ENCODE assay signal across 11 mouse cellular contexts in genomic region chr14:25405191-25405590, GRCm38 (mm10). TPM values are rescaled to one million over a fixed set of nuclear protein-coding genes. Genes with fewer than 3 reads are reported as not detected.
DNase-seq lines count a peak whose midpoint lies in the region; ATAC-seq and TF ChIP-seq lines count a peak whose summit lies in the region.
"Had no signal": no experiment of that assay in that cellular context is flagged by ENCODE, and none has a peak within 500 bp of the region (broad histone marks: within the 10 kb centered on the region; RNA-seq: fewer than 3 reads in every experiment).

No protein-coding gene starts in this region.

- no peaks in the 10 kb centered on the region for H3K36me3 ChIP-seq in limb, embryonic 14.5 days (ENCODE audit: control insufficient read depth, insufficient read depth, low read length)
- H3K36me3 ChIP-seq in limb, embryonic 10.5 days = no peaks in the 10 kb centered on the region
- no peaks in the 10 kb centered on the region for H3K36me3 ChIP-seq in heart, embryonic 10.5 days
- H3K36me3 ChIP-seq in midbrain, postnatal 0 days (ENCODE audit: insufficient read depth, low read length) = no peaks in the 10 kb centered on the region
- H3K36me3 ChIP-seq: midbrain, embryonic 12.5 days; stomach, embryonic 15.5 days had no signal

- no peak for ATAC-seq in limb, embryonic 14.5 days (ENCODE audit: low FRiP score, low read depth)
- no peak for ATAC-seq in midbrain, postnatal 0 days (ENCODE audit: low FRiP score)
- no peak for ATAC-seq in megakaryocyte, adult 5-6 weeks (ENCODE audit: poor library complexity, severe bottlenecking)

- TF ChIP-seq CTCF in midbrain, postnatal 0 days (IDR thresholded peaks at IDR 0.05) = no peak

- H3K4me3 ChIP-seq in limb, embryonic 14.5 days (replicated peaks; ENCODE audit: low read length) = no peak overlapping the region
- H3K4me3 ChIP-seq in limb, embryonic 10.5 days = no peak overlapping the region
- H3K4me3 ChIP-seq in heart, embryonic 10.5 days = no peak overlapping the region
- H3K4me3 ChIP-seq in midbrain, postnatal 0 days (ENCODE audit: low read depth, low read length) = no peak overlapping the region
- H3K4me3 ChIP-seq: midbrain, embryonic 12.5 days; stomach, embryonic 15.5 days had no signal

- 53% methylated on average over 4 of the region's 4 CpGs for WGBS in limb, embryonic 14.5 days
- WGBS in limb, embryonic 10.5 days = 77% methylated on average over 4 of the region's 4 CpGs
- WGBS in heart, embryonic 10.5 days = 65% methylated on average over 4 of the region's 4 CpGs
- 78% methylated on average over 4 of the region's 4 CpGs for WGBS in midbrain, postnatal 0 days

- H3K9ac ChIP-seq in limb, embryonic 14.5 days (ENCODE audit: low read depth, low read length, severe bottlenecking) = no peak overlapping the region
- H3K9ac ChIP-seq in midbrain, postnatal 0 days (replicated peaks; ENCODE audit: low read length, poor library complexity, severe bottlenecking) = no peak overlapping the region
- H3K9ac ChIP-seq: midbrain, embryonic 12.5 days; stomach, embryonic 15.5 days had no signal

- H3K27me3 ChIP-seq in limb, embryonic 14.5 days (ENCODE audit: control insufficient read depth, insufficient read depth, low read length) = no peaks in the 10 kb centered on the region
- H3K27me3 ChIP-seq in limb, embryonic 10.5 days (ENCODE audit: low read depth, poor library complexity, severe bottlenecking) = no peaks in the 10 kb centered on the region
- H3K27me3 ChIP-seq in heart, embryonic 10.5 days (ENCODE audit: insufficient read depth, poor library complexity, severe bottlenecking) = no peaks in the 10 kb centered on the region
- H3K27me3 ChIP-seq in midbrain, postnatal 0 days (ENCODE audit: insufficient read depth, low read length) = no peaks in the 10 kb centered on the region
- H3K27me3 ChIP-seq: stomach, embryonic 15.5 days had no signal

- H3K9me3 ChIP-seq in limb, embryonic 14.5 days (ENCODE audit: control insufficient read depth, low read length) = no peaks in the 10 kb centered on the region
- H3K9me3 ChIP-seq in limb, embryonic 10.5 days (replicated peaks) = no peaks in the 10 kb centered on the region
- no peaks in the 10 kb centered on the region for H3K9me3 ChIP-seq in heart, embryonic 10.5 days
- H3K9me3 ChIP-seq in midbrain, postnatal 0 days (ENCODE audit: low read length) = no peaks in the 10 kb centered on the region
- H3K9me3 ChIP-seq: midbrain, embryonic 12.5 days; stomach, embryonic 15.5 days had no signal

- TF ChIP-seq POLR2A in limb, embryonic 14.5 days (IDR thresholded peaks at IDR 0.05; ENCODE audit: borderline replicate concordance, extremely low read depth, insufficient read depth, insufficient read length) = no peak

- H3K4me2 ChIP-seq in limb, embryonic 14.5 days (replicated peaks; ENCODE audit: low read depth, low read length, severe bottlenecking) = no peak overlapping the region
- H3K4me2 ChIP-seq in midbrain, postnatal 0 days (ENCODE audit: low read depth, low read length, poor library complexity, severe bottlenecking) = no peak overlapping the region
- H3K4me2 ChIP-seq: midbrain, embryonic 12.5 days; stomach, embryonic 15.5 days had no signal

- DNase-seq in limb, embryonic 14.5 days (ENCODE audit: low spot score) = peak; percentile 20
- no peak for DNase-seq in limb, embryonic 10.5 days (ENCODE audit: low spot score)
- peak; percentile 57 for DNase-seq in adrenal gland, adult 8-10 months
- no peak for DNase-seq in heart, embryonic 10.5 days (ENCODE audit: low spot score)
- peak; percentile 56 for DNase-seq in lung, postnatal 10 days
- no peak for DNase-seq in yolk sac, embryonic 10.5 days (ENCODE audit: low spot score)
- no peak for DNase-seq in midbrain, postnatal 0 days (ENCODE audit: low spot score)

- no peak overlapping the region for H3K27ac ChIP-seq in limb, embryonic 14.5 days (replicated peaks; ENCODE audit: low read depth, low read length)
- no peak overlapping the region for H3K27ac ChIP-seq in limb, embryonic 10.5 days
- peak overlapping the region; percentile 67 for H3K27ac ChIP-seq in heart, embryonic 10.5 days
- no peak overlapping the region for H3K27ac ChIP-seq in midbrain, postnatal 0 days (ENCODE audit: low read depth, low read length)
- H3K27ac ChIP-seq: kidney, postnatal 0 days; midbrain, embryonic 12.5 days; stomach, embryonic 15.5 days had no signal

- H3K4me1 ChIP-seq in limb, embryonic 14.5 days (ENCODE audit: control insufficient read depth, insufficient read depth, low read length) = no peaks in the 10 kb centered on the region
- H3K4me1 ChIP-seq in limb, embryonic 10.5 days = peaks cover 13% of the 10 kb centered on the region
- H3K4me1 ChIP-seq in heart, embryonic 10.5 days = peaks cover 74% of the 10 kb centered on the region
- H3K4me1 ChIP-seq in midbrain, postnatal 0 days (ENCODE audit: insufficient read depth, low read length) = no peaks in the 10 kb centered on the region
- H3K4me1 ChIP-seq: midbrain, embryonic 12.5 days had no signal

RNA-seq across cellular contexts. Expression of gene Zmiz1, which starts 53.8 kb away (rescaled TPM):
- 81.2 and 117 TPM in 2 replicates for polyA plus RNA-seq in limb, embryonic 14.5 days (2012; rRNA removed)
- 61.8 and 75.8 TPM in 2 replicates for polyA plus RNA-seq in limb, embryonic 14.5 days (2014; fragmentation: Nextera tagmentation; extraction: Ambion mirVana)
- polyA plus RNA-seq in limb, embryonic 10.5 days (2016; fragmentation: Nextera tagmentation; extraction: Ambion mirVana) = 43.8 and 55.5 TPM in 2 replicates
- total RNA-seq in adrenal gland, adult 8-10 months (2022) = 100 to 1,000 TPM in 2 of 4 experiments, 10 to 100 TPM in 2; 90.3 to 192 (median 125) TPM
- 38.1 and 45.8 TPM in 2 replicates for polyA plus RNA-seq in heart, embryonic 10.5 days (2016; fragmentation: Nextera tagmentation; extraction: Ambion mirVana)
- total RNA-seq in midbrain, postnatal 0 days (2014; rRNA removed) = 130 and 134 TPM in 2 replicates
- polyA plus RNA-seq in midbrain, postnatal 0 days (2015; fragmentation: Nextera tagmentation; extraction: Ambion mirVana) = 44.0 and 51.7 TPM in 2 replicates
- total RNA-seq in megakaryocyte, adult 5-6 weeks (2015) = 88.9 and 90.1 TPM in 2 replicates
- total RNA-seq in megakaryocyte, adult 5-6 weeks (2017) = 11.4 and 15.6 TPM in 2 replicates

Comparison
In these comparisons a context has a peak if more than half of its experiments do, and no peak if none do; other contexts are left out.
1. DNase-seq: peak in limb, embryonic 14.5 days (single experiment), adrenal gland, adult 8-10 months (single experiment) and lung, postnatal 10 days (single experiment); none in limb, embryonic 10.5 days (single experiment), heart, embryonic 10.5 days (single experiment), yolk sac, embryonic 10.5 days (single experiment) and midbrain, postnatal 0 days (single experiment).